Mouse (Mus musculus) adrenal gland (tissue): ENCODE measurements around the gene C2cd4c.

ENCODE experiments used
- intact Hi-C: fragments of 180-260 bp; cut with DNase I; formaldehyde crosslinking; loops from one replicate; pipeline ENCODE4 v1.15.1; 2025

C2cd4c gene

GRCm38 (mm10) chr10:79612192-79613135 lies 1.4 kb downstream of the C2cd4c start:
- intact Hi-C loops = loop anchor here (5.0 kb wide), 1 partner anchor 35 kb away; the partner anchor contains the start of gene Odf3l2

GRCm38 (mm10) chr10:79611296-79611695 lies 2.5 kb downstream of the C2cd4c start:
- intact Hi-C loops = loop anchor here (5.0 kb wide), 1 partner anchor 36 kb away; the partner anchor contains the start of gene Odf3l2

- intact Hi-C loops = no loop called here
Measured at GRCm38 (mm10) chr10:79609276-79609675, 4.5 kb downstream of the C2cd4c start.

- intact Hi-C loops = no loop called here
Measured at GRCm38 (mm10) chr10:79607892-79608291, 5.9 kb downstream of the C2cd4c start.

- intact Hi-C loops = no loop called here
Measured at GRCm38 (mm10) chr10:79606537-79606936, 7.3 kb downstream of the C2cd4c start.

GRCm38 (mm10) chr10:79597936-79598230 lies 15.9 kb downstream of the C2cd4c start:
- intact Hi-C loops = loop anchor here (5.0 kb wide), 1 partner anchor 69 kb away; the partner anchor contains the start of gene Tpgs1

- intact Hi-C loops = loop anchor here (5.0 kb wide), 1 partner anchor 70 kb away; the partner anchor contains the start of gene Tpgs1
Measured at GRCm38 (mm10) chr10:79597051-79597935, 16.5 kb downstream of the C2cd4c start.

GRCm38 (mm10) chr10:79595590-79595929 lies 18.3 kb downstream of the C2cd4c start:
- intact Hi-C loops = loop anchor here (2.0 to 5.0 kb wide), 2 partner anchors 53 to 72 kb away; partner anchors contain the start of gene Tpgs1

- intact Hi-C loops = loop anchor here (2.0 to 5.0 kb wide), 2 partner anchors 54 to 72 kb away; partner anchors contain the start of gene Tpgs1
Measured at GRCm38 (mm10) chr10:79594872-79595589, 18.8 kb downstream of the C2cd4c start.

- intact Hi-C loops = loop anchor here (2.0 kb wide), 1 partner anchor 55 kb away; no protein-coding TSS in a partner anchor
Measured at GRCm38 (mm10) chr10:79594111-79594510, 19.7 kb downstream of the C2cd4c start.

- intact Hi-C loops = no loop called here
Measured at GRCm38 (mm10) chr10:79590702-79591101, 23.1 kb downstream of the C2cd4c start.

- intact Hi-C loops = no loop called here
Measured at GRCm38 (mm10) chr10:79587752-79588126, 26.1 kb downstream of the C2cd4c start.

GRCm38 (mm10) chr10:79587061-79587751 lies 26.6 kb downstream of the C2cd4c start, which contains the start of gene Theg:
Gene Theg, minus strand, starts transcription at chr10:79587331.
- intact Hi-C loops = no loop called here

- intact Hi-C loops = no loop called here
Measured at GRCm38 (mm10) chr10:79586243-79586642, 27.6 kb downstream of the C2cd4c start.

- intact Hi-C loops = no loop called here
Measured at GRCm38 (mm10) chr10:79585723-79586122, 28.1 kb downstream of the C2cd4c start.

- intact Hi-C loops = no loop called here
Measured at GRCm38 (mm10) chr10:79585136-79585535, 28.7 kb downstream of the C2cd4c start.

- intact Hi-C loops = no loop called here
Measured at GRCm38 (mm10) chr10:79584426-79584825, 29.4 kb downstream of the C2cd4c start.

GRCm38 (mm10) chr10:79584021-79584420 lies 29.8 kb downstream of the C2cd4c start:
- intact Hi-C loops = no loop called here

- intact Hi-C loops = no loop called here
Measured at GRCm38 (mm10) chr10:79581501-79581900, 32.3 kb downstream of the C2cd4c start.

- intact Hi-C loops = no loop called here
Measured at GRCm38 (mm10) chr10:79580811-79581210, 33.0 kb downstream of the C2cd4c start.
